Mouse (Mus musculus) urinary bladder, postnatal 10 days (tissue): ENCODE measurements around the gene Clca4b.
"Not testable (repeated sequence)": the region's sequence is repeated elsewhere in the genome, so short reads cannot be mapped to it uniquely, and the experiment has no call there.

Experiments
- DNase-seq: peaks from one replicate; pipeline ENCODE4 v3.0.0; 2022; ENCODE audit warnings: low spot score

Clca4b gene

GRCm38 (mm10) chr3:144932335-144932734 is at the start of gene Clca4b:
TSS of gene Clca4b (minus strand) at chr3:144932529.
- no peak for DNase-seq

- no peak for DNase-seq
Measured at GRCm38 (mm10) chr3:144980551-144980950, 48.2 kb upstream of the Clca4b start.

- no peak for DNase-seq
Measured at GRCm38 (mm10) chr3:144977631-144978030, 45.3 kb upstream of the Clca4b start.

- DNase-seq: no peak
Measured at GRCm38 (mm10) chr3:144976091-144976490, 43.8 kb upstream of the Clca4b start.

- no peak for DNase-seq
Measured at GRCm38 (mm10) chr3:144974945-144975344, 42.6 kb upstream of the Clca4b start, which contains the start of gene Clca4a. TSS of gene Clca4a (minus strand) at chr3:144975045.

- DNase-seq: no peak
Measured at GRCm38 (mm10) chr3:144971553-144972270, 39.4 kb upstream of the Clca4b start.

- DNase-seq: no peak
Measured at GRCm38 (mm10) chr3:144969755-144970154, 37.4 kb upstream of the Clca4b start.

- no peak for DNase-seq
Measured at GRCm38 (mm10) chr3:144966074-144966473, 33.7 kb upstream of the Clca4b start.

GRCm38 (mm10) chr3:144950829-144951228 is 18.5 kb upstream of the Clca4b start:
- no peak for DNase-seq

GRCm38 (mm10) chr3:144947376-144947775 is 15.0 kb upstream of the Clca4b start:
- DNase-seq: not testable (repeated sequence)

GRCm38 (mm10) chr3:144933625-144934024 is 1.3 kb upstream of the Clca4b start:
- not testable (repeated sequence) for DNase-seq

GRCm38 (mm10) chr3:144933011-144933491 is 722 bp upstream of the Clca4b start:
- DNase-seq: no peak

GRCm38 (mm10) chr3:144914014-144914413 is 18.3 kb downstream of the Clca4b start:
- DNase-seq: no peak

GRCm38 (mm10) chr3:144897042-144897678 is 35.2 kb downstream of the Clca4b start:
- no peak for DNase-seq

- DNase-seq: no peak
Measured at GRCm38 (mm10) chr3:144890246-144890758, 42.0 kb downstream of the Clca4b start.

GRCm38 (mm10) chr3:144886957-144887356 is 45.4 kb downstream of the Clca4b start:
- no peak for DNase-seq

GRCm38 (mm10) chr3:144872012-144872411 is 60.3 kb downstream of the Clca4b start:
- not testable (repeated sequence) for DNase-seq
